Mouse (Mus musculus): ENCODE results near the gene Cacna1e.

Cacna1e gene

GRCm38 (mm10) chr1:154805742-154806141 lies 78.6 kb downstream of the Cacna1e start:
- peaks cover 13% of the 10 kb centered on the region for H3K9me3 ChIP-seq (ENCODE audit: low read length)
- TF ChIP-seq CTCF (conservative IDR thresholded peaks at IDR 0.05; ENCODE audit: low read length) (no peak), POU5F1 (IDR thresholded peaks at IDR 0.05; ENCODE audit: borderline replicate concordance, low read length) (no peak), NANOG (IDR thresholded peaks at IDR 0.05; ENCODE audit: borderline replicate concordance, low read length) (no peak)
- H3K4me1 ChIP-seq (replicated peaks; ENCODE audit: low read depth, low read length): no peaks in the 10 kb centered on the region
- no peak overlapping the region for H3K4me3 ChIP-seq (replicated peaks; ENCODE audit: low read length)
- H3K36me3 ChIP-seq (ENCODE audit: insufficient read depth, low read length): no peaks in the 10 kb centered on the region
- H3K27me3 ChIP-seq (ENCODE audit: insufficient read depth, low read length): peaks cover 4% of the 10 kb centered on the region

GRCm38 (mm10) chr1:154805038-154805437 lies 79.3 kb downstream of the Cacna1e start:
- no peaks in the 10 kb centered on the region for H3K4me1 ChIP-seq (replicated peaks; ENCODE audit: low read depth, low read length)
- H3K9me3 ChIP-seq (ENCODE audit: low read length): peaks cover 19% of the 10 kb centered on the region
- H3K4me3 ChIP-seq (replicated peaks; ENCODE audit: low read length): no peak overlapping the region
- TF ChIP-seq POU5F1 (IDR thresholded peaks at IDR 0.05; ENCODE audit: borderline replicate concordance, low read length): no peak
- no peak for TF ChIP-seq NANOG (IDR thresholded peaks at IDR 0.05; ENCODE audit: borderline replicate concordance, low read length)
- H3K27me3 ChIP-seq (ENCODE audit: insufficient read depth, low read length): peaks cover 11% of the 10 kb centered on the region
- no peaks in the 10 kb centered on the region for H3K36me3 ChIP-seq (ENCODE audit: insufficient read depth, low read length)

GRCm38 (mm10) chr1:154802301-154802904 lies 81.9 kb downstream of the Cacna1e start:
- Histone ChIP-seq H3K4me1 (replicated peaks; ENCODE audit: low read depth, low read length) (0 out of 2 replicates have a peak, but pooled peaks cover 3% of the 10 kb centered on the region), H3K4me3 (replicated peaks; ENCODE audit: low read length) (no peak overlapping the region), H3K36me3 (ENCODE audit: insufficient read depth, low read length) (no peaks in the 10 kb centered on the region), H3K9me3 (ENCODE audit: low read length) (peaks cover 13% of the 10 kb centered on the region), H3K27me3 (ENCODE audit: insufficient read depth, low read length) (peaks cover 29% of the 10 kb centered on the region)
- TF ChIP-seq CTCF (conservative IDR thresholded peaks at IDR 0.05; ENCODE audit: low read length) (no peak), POU5F1 (IDR thresholded peaks at IDR 0.05; ENCODE audit: borderline replicate concordance, low read length) (no peak), NANOG (IDR thresholded peaks at IDR 0.05; ENCODE audit: borderline replicate concordance, low read length) (no peak)

GRCm38 (mm10) chr1:154799257-154799656 lies 85.0 kb downstream of the Cacna1e start:
- Histone ChIP-seq H3K27me3 (ENCODE audit: insufficient read depth, low read length) (peaks cover 29% of the 10 kb centered on the region), H3K4me3 (replicated peaks; ENCODE audit: low read length) (peak overlapping the region; percentile 67), H3K36me3 (ENCODE audit: insufficient read depth, low read length) (no peaks in the 10 kb centered on the region), H3K9me3 (ENCODE audit: low read length) (peaks cover 13% of the 10 kb centered on the region), H3K4me1 (replicated peaks; ENCODE audit: low read depth, low read length) (0 out of 2 replicates have a peak, but pooled peaks cover 3% of the 10 kb centered on the region)
- TF ChIP-seq CTCF (conservative IDR thresholded peaks at IDR 0.05; ENCODE audit: low read length): no peak
- no peak for TF ChIP-seq POU5F1 (IDR thresholded peaks at IDR 0.05; ENCODE audit: borderline replicate concordance, low read length)
- no peak for TF ChIP-seq NANOG (IDR thresholded peaks at IDR 0.05; ENCODE audit: borderline replicate concordance, low read length)

GRCm38 (mm10) chr1:154798771-154799170 lies 85.5 kb downstream of the Cacna1e start:
- peaks cover 29% of the 10 kb centered on the region for H3K27me3 ChIP-seq (ENCODE audit: insufficient read depth, low read length)
- H3K4me1 ChIP-seq (replicated peaks; ENCODE audit: low read depth, low read length): 0 out of 2 replicates have a peak, but pooled peaks cover 3% of the 10 kb centered on the region
- no peaks in the 10 kb centered on the region for H3K36me3 ChIP-seq (ENCODE audit: insufficient read depth, low read length)
- TF ChIP-seq CTCF (conservative IDR thresholded peaks at IDR 0.05; ENCODE audit: low read length) (no peak), NANOG (IDR thresholded peaks at IDR 0.05; ENCODE audit: borderline replicate concordance, low read length) (no peak), POU5F1 (IDR thresholded peaks at IDR 0.05; ENCODE audit: borderline replicate concordance, low read length) (no peak)
- peak overlapping the region; percentile 67 for H3K4me3 ChIP-seq (replicated peaks; ENCODE audit: low read length)
- peaks cover 13% of the 10 kb centered on the region for H3K9me3 ChIP-seq (ENCODE audit: low read length)

- TF ChIP-seq NANOG (IDR thresholded peaks at IDR 0.05; ENCODE audit: borderline replicate concordance, low read length) (no peak), CTCF (conservative IDR thresholded peaks at IDR 0.05; ENCODE audit: low read length) (peak; percentile 65)
- peaks cover 29% of the 10 kb centered on the region for H3K27me3 ChIP-seq (ENCODE audit: insufficient read depth, low read length)
- H3K36me3 ChIP-seq (ENCODE audit: insufficient read depth, low read length): no peaks in the 10 kb centered on the region
- peaks cover 10% of the 10 kb centered on the region for H3K4me1 ChIP-seq (replicated peaks; ENCODE audit: low read depth, low read length)
- H3K9me3 ChIP-seq (ENCODE audit: low read length): peaks cover 13% of the 10 kb centered on the region
- H3K4me3 ChIP-seq (replicated peaks; ENCODE audit: low read length): no peak overlapping the region
Observed at GRCm38 (mm10) chr1:154796685-154797084, 87.6 kb downstream of the Cacna1e start.

- H3K4me1 ChIP-seq (replicated peaks; ENCODE audit: low read depth, low read length): peaks cover 14% of the 10 kb centered on the region
- no peaks in the 10 kb centered on the region for H3K36me3 ChIP-seq (ENCODE audit: insufficient read depth, low read length)
- peaks cover 13% of the 10 kb centered on the region for H3K27me3 ChIP-seq (ENCODE audit: insufficient read depth, low read length)
- H3K9me3 ChIP-seq (ENCODE audit: low read length): no peaks in the 10 kb centered on the region
- H3K4me3 ChIP-seq (replicated peaks; ENCODE audit: low read length): no peak overlapping the region
- TF ChIP-seq NANOG (IDR thresholded peaks at IDR 0.05; ENCODE audit: borderline replicate concordance, low read length) (no peak), POU5F1 (IDR thresholded peaks at IDR 0.05; ENCODE audit: borderline replicate concordance, low read length) (no peak), CTCF (conservative IDR thresholded peaks at IDR 0.05; ENCODE audit: low read length) (no peak)
Observed at GRCm38 (mm10) chr1:154794518-154794951, 89.8 kb downstream of the Cacna1e start.

- Histone ChIP-seq H3K4me1 (replicated peaks; ENCODE audit: low read depth, low read length) (peaks cover 11% of the 10 kb centered on the region), H3K36me3 (ENCODE audit: insufficient read depth, low read length) (no peaks in the 10 kb centered on the region), H3K4me3 (replicated peaks; ENCODE audit: low read length) (peak overlapping the region; percentile 37), H3K9me3 (ENCODE audit: low read length) (no peaks in the 10 kb centered on the region), H3K27me3 (ENCODE audit: insufficient read depth, low read length) (peaks cover 5% of the 10 kb centered on the region; the same call in 1 of the 2 replicates)
- no peak for TF ChIP-seq POU5F1 (IDR thresholded peaks at IDR 0.05; ENCODE audit: borderline replicate concordance, low read length)
- no peak for TF ChIP-seq CTCF (conservative IDR thresholded peaks at IDR 0.05; ENCODE audit: low read length)
- TF ChIP-seq NANOG (IDR thresholded peaks at IDR 0.05; ENCODE audit: borderline replicate concordance, low read length): no peak
Observed at GRCm38 (mm10) chr1:154791544-154792174, 92.6 kb downstream of the Cacna1e start.
